Comparison of ENCODE assay signal across 7 mouse cellular contexts in genomic region chr11:102556031-102556715, GRCm38 (mm10). TPM values are rescaled to one million over a fixed set of nuclear protein-coding genes. Genes with fewer than 3 reads are reported as not detected.
A peak's percentile ranks its signal among the peaks of the same experiment; 100 is the strongest.
DNase-seq lines count a peak whose midpoint lies in the region; ATAC-seq and TF ChIP-seq lines count a peak whose summit lies in the region.

Gene Gpatch8, minus strand, starts transcription at chr11:102556392.

- TF ChIP-seq POLR2A in small intestine, adult 2 months (IDR thresholded peaks at IDR 0.05; ENCODE audit: low read depth, low read length): peak; percentile 76

- ATAC-seq in intestine, postnatal 0 days: peak; percentile 88
- ATAC-seq in midbrain, embryonic 12.5 days (ENCODE audit: low FRiP score, low read depth): peak; percentile 95

- peak within 1 kb of the TSS; percentile 94 for H3K4me3 ChIP-seq in embryonic facial prominence, embryonic 10.5 days
- peak within 1 kb of the TSS; percentile 99 for H3K4me3 ChIP-seq in intestine, postnatal 0 days (ENCODE audit: low read depth, low read length)
- peak within 1 kb of the TSS; percentile 91 for H3K4me3 ChIP-seq in midbrain, embryonic 12.5 days
- H3K4me3 ChIP-seq in small intestine, adult 2 months (ENCODE audit: low read depth, low read length): peak within 1 kb of the TSS; percentile 96

- peaks cover 8% of the 10 kb centered on the region for H3K36me3 ChIP-seq in embryonic facial prominence, embryonic 10.5 days (replicated peaks)
- no peaks in the 10 kb centered on the region for H3K36me3 ChIP-seq in intestine, postnatal 0 days (ENCODE audit: control insufficient read depth, insufficient read depth)
- 0 out of 2 replicates have a peak, but pooled peaks cover 4% of the 10 kb centered on the region for H3K36me3 ChIP-seq in midbrain, embryonic 12.5 days
- H3K36me3 ChIP-seq in small intestine, adult 2 months (ENCODE audit: control insufficient read depth, insufficient read depth, low read length): no peaks in the 10 kb centered on the region

- peak within 1 kb of the TSS; percentile 97 for H3K9ac ChIP-seq in intestine, postnatal 0 days (ENCODE audit: low read depth, low read length)
- peak within 1 kb of the TSS; percentile 97 for H3K9ac ChIP-seq in midbrain, embryonic 12.5 days (replicated peaks)

- H3K27me3 ChIP-seq in embryonic facial prominence, embryonic 10.5 days (replicated peaks; ENCODE audit: low read depth, poor library complexity, severe bottlenecking): no peaks in the 10 kb centered on the region
- no peaks in the 10 kb centered on the region for H3K27me3 ChIP-seq in intestine, postnatal 0 days (replicated peaks; ENCODE audit: control insufficient read depth, insufficient read depth, low read length)
- H3K27me3 ChIP-seq in midbrain, embryonic 12.5 days: no peaks in the 10 kb centered on the region
- H3K27me3 ChIP-seq in small intestine, adult 2 months (ENCODE audit: control insufficient read depth, insufficient read depth, low read length): no peaks in the 10 kb centered on the region

- peak within 1 kb of the TSS; percentile 70 for H3K4me2 ChIP-seq in intestine, postnatal 0 days (replicated peaks; ENCODE audit: low read depth)
- peak within 1 kb of the TSS; percentile 74 for H3K4me2 ChIP-seq in midbrain, embryonic 12.5 days (replicated peaks)

- no peak for TF ChIP-seq CTCF in intestine, postnatal 0 days (IDR thresholded peaks at IDR 0.05; ENCODE audit: low read depth)
- TF ChIP-seq CTCF in small intestine, adult 2 months (IDR thresholded peaks at IDR 0.05; ENCODE audit: extremely low read depth, insufficient read length, insufficient replicate concordance, low read depth, low read length): no peak

- intact Hi-C loops in left cerebral cortex, postnatal 4 days (cut with DNase I): no loop called here

- peak; percentile 96 for DNase-seq in adrenal gland, postnatal 10 days
- peak; percentile 98 for DNase-seq in embryonic facial prominence, embryonic 10.5 days (ENCODE audit: low spot score)
- no peak for DNase-seq in gonadal fat pad, adult 2 months (ENCODE audit: low read depth)
- peak; percentile 98 for DNase-seq in left cerebral cortex, postnatal 4 days

- peak within 1 kb of the TSS; percentile 99 for H3K27ac ChIP-seq in embryonic facial prominence, embryonic 10.5 days (replicated peaks)
- H3K27ac ChIP-seq in intestine, postnatal 0 days (ENCODE audit: low read depth, low read length): peak within 1 kb of the TSS; percentile 94
- peak within 1 kb of the TSS; percentile 97 for H3K27ac ChIP-seq in midbrain, embryonic 12.5 days (replicated peaks)
- peak within 1 kb of the TSS; percentile 73 for H3K27ac ChIP-seq in small intestine, adult 2 months (ENCODE audit: insufficient read depth, low read depth, low read length)

- H3K4me1 ChIP-seq in embryonic facial prominence, embryonic 10.5 days: peaks cover 26% of the 10 kb centered on the region
- peaks cover 15% of the 10 kb centered on the region; the same call in 1 of the 2 replicates for H3K4me1 ChIP-seq in intestine, postnatal 0 days (replicated peaks; ENCODE audit: control insufficient read depth, insufficient read depth, low read length)
- H3K4me1 ChIP-seq in midbrain, embryonic 12.5 days: peaks cover 21% of the 10 kb centered on the region
- peaks cover 6% of the 10 kb centered on the region; the same call in 1 of the 2 replicates for H3K4me1 ChIP-seq in small intestine, adult 2 months (ENCODE audit: control insufficient read depth, insufficient read depth, insufficient read length, low read length)

- H3K9me3 ChIP-seq in embryonic facial prominence, embryonic 10.5 days: no peaks in the 10 kb centered on the region
- H3K9me3 ChIP-seq in intestine, postnatal 0 days (ENCODE audit: control insufficient read depth): no peaks in the 10 kb centered on the region
- H3K9me3 ChIP-seq in midbrain, embryonic 12.5 days: no peaks in the 10 kb centered on the region

- under 1% methylated on average over 55 of the region's 55 CpGs for WGBS in embryonic facial prominence, embryonic 10.5 days
- WGBS in intestine, postnatal 0 days: under 1% methylated on average over 51 of the region's 55 CpGs
- WGBS in midbrain, embryonic 12.5 days: under 1% methylated on average over 41 of the region's 55 CpGs
- WGBS in small intestine, adult 2 months: under 1% methylated on average over 53 of the region's 55 CpGs

RNA-seq across cellular contexts. Expression of gene Gpatch8, which starts in this region (rescaled TPM):
- total RNA-seq in adrenal gland, postnatal 10 days (2021): 10 to 100 TPM; 27.6 to 34.7 TPM
- 74.6 and 76.7 TPM in 2 replicates for polyA plus RNA-seq in embryonic facial prominence, embryonic 10.5 days (2016; fragmentation: Nextera tagmentation; extraction: Ambion mirVana)
- polyA plus RNA-seq in gonadal fat pad, adult 2 months (2012; rRNA removed): 12.6 and 13.3 TPM in 2 replicates
- polyA plus RNA-seq in intestine, postnatal 0 days (2015; fragmentation: Nextera tagmentation; extraction: Ambion mirVana): 18.9 and 22.3 TPM in 2 replicates
- 10 to 100 TPM; 59.6 to 62.6 TPM for total RNA-seq in left cerebral cortex, postnatal 4 days (2021)
- 72.0 and 78.5 TPM in 2 replicates for polyA plus RNA-seq in midbrain, embryonic 12.5 days (2016; fragmentation: Nextera tagmentation; extraction: Ambion mirVana)
- polyA plus RNA-seq in small intestine, adult 2 months (2012; rRNA removed): 8.2 and 26.3 TPM in 2 replicates
